Mouse (Mus musculus) splenic B cell, adult 2 months (primary cell): Measurements from ENCODE around the gene Unc93a2.
"Not testable (repeated sequence)": the region's sequence is repeated elsewhere in the genome, so short reads cannot be mapped to it uniquely, and the experiment has no call there.

Experiments
- DNase-seq: peaks from one replicate; pipeline ENCODE4 v3.0.0-alpha.2; 2011; ENCODE audit warnings: low read depth, low spot score
- H3K27me3 ChIP-seq: 2 replicates; pipeline ENCODE4 v1.6.1; 2012; ENCODE audit warnings: mild to moderate bottlenecking, low read length, moderate library complexity, mixed read lengths; ENCODE audit not compliant: control insufficient read depth, poor library complexity, insufficient read depth, severe bottlenecking
- H3K36me3 ChIP-seq: 2 replicates; pipeline ENCODE4 v1.6.1; 2012; ENCODE audit warnings: mild to moderate bottlenecking, low read length, moderate library complexity, mixed read lengths; ENCODE audit not compliant: control insufficient read depth, poor library complexity, insufficient read depth, severe bottlenecking

Unc93a2 gene

GRCm38 (mm10) chr17:7388341-7388957 lies 3.2 kb upstream of the Unc93a2 start:
- H3K27me3 ChIP-seq, DNase-seq, H3K36me3 ChIP-seq: not testable (repeated sequence)

GRCm38 (mm10) chr17:7386016-7386415 lies 752 bp upstream of the Unc93a2 start:
- H3K36me3 ChIP-seq, H3K27me3 ChIP-seq, DNase-seq: not testable (repeated sequence)

- H3K36me3 ChIP-seq, H3K27me3 ChIP-seq, DNase-seq: not testable (repeated sequence)
These were observed 1.8 kb downstream of the Unc93a2 start for GRCm38 (mm10) chr17:7383167-7384143.

- H3K36me3 ChIP-seq, H3K27me3 ChIP-seq: not testable (repeated sequence)
These were observed 2.6 kb downstream of the Unc93a2 start for GRCm38 (mm10) chr17:7382711-7383110.

GRCm38 (mm10) chr17:7377907-7378306 lies 7.4 kb downstream of the Unc93a2 start:
- not testable (repeated sequence) for DNase-seq, H3K36me3 ChIP-seq, H3K27me3 ChIP-seq

More at GRCm38 (mm10) chr17:7382711-7383110, 2.6 kb downstream of the Unc93a2 start:
- not testable (repeated sequence) for DNase-seq

- H3K27me3 ChIP-seq, H3K36me3 ChIP-seq, DNase-seq: not testable (repeated sequence)
These were observed 8.1 kb downstream of the Unc93a2 start for GRCm38 (mm10) chr17:7376951-7377700.

- H3K36me3 ChIP-seq, DNase-seq, H3K27me3 ChIP-seq: not testable (repeated sequence)
These were observed 13.4 kb downstream of the Unc93a2 start, which contains the start of gene Gm49630 for GRCm38 (mm10) chr17:7371879-7372278. Gene Gm49630, minus strand, starts transcription at chr17:7371979.

GRCm38 (mm10) chr17:7369401-7369800 lies 15.9 kb downstream of the Unc93a2 start:
- DNase-seq, H3K36me3 ChIP-seq, H3K27me3 ChIP-seq: not testable (repeated sequence)

GRCm38 (mm10) chr17:7366676-7367374 lies 18.4 kb downstream of the Unc93a2 start:
- not testable (repeated sequence) for DNase-seq, H3K27me3 ChIP-seq, H3K36me3 ChIP-seq

GRCm38 (mm10) chr17:7366265-7366664 lies 19.0 kb downstream of the Unc93a2 start:
- H3K36me3 ChIP-seq, H3K27me3 ChIP-seq, DNase-seq: not testable (repeated sequence)

- not testable (repeated sequence) for H3K36me3 ChIP-seq, DNase-seq, H3K27me3 ChIP-seq
These were observed 19.6 kb downstream of the Unc93a2 start for GRCm38 (mm10) chr17:7365615-7366014.

GRCm38 (mm10) chr17:7360749-7361465 lies 24.4 kb downstream of the Unc93a2 start:
- DNase-seq, H3K36me3 ChIP-seq, H3K27me3 ChIP-seq: not testable (repeated sequence)

- H3K27me3 ChIP-seq, H3K36me3 ChIP-seq, DNase-seq: not testable (repeated sequence)
These were observed 25.5 kb downstream of the Unc93a2 start for GRCm38 (mm10) chr17:7359806-7360205.

- H3K27me3 ChIP-seq, DNase-seq: not testable (repeated sequence)
These were observed 32.7 kb downstream of the Unc93a2 start, which contains the start of gene Ttll2 for GRCm38 (mm10) chr17:7352596-7352995. Gene Ttll2, minus strand, starts transcription at chr17:7352696.

More at GRCm38 (mm10) chr17:7352596-7352995, 32.7 kb downstream of the Unc93a2 start, which contains the start of gene Ttll2:
- not testable (repeated sequence) for H3K36me3 ChIP-seq
